ENCODE assay signal across 23 mouse cellular contexts in the genomic region with DNA sequence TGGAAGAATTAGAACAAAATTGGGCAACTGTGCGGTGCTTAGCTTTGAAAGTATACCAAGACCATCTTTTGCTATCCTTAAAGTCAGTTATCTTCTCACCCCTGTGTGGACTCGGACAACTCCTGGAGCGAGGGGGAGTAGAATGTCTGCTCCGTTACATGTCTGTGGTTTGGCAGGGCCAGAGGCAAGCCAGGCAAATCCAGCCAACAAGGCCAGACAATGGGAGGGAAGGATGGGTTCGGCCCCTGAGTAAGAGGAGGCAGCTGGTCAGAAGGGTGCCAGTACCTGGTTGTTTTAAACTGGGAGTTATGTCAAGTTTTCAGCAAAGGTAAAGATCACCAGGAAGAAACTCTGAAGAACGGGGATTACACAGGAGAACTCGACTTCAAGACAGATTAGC. TPM values are rescaled to one million over a fixed set of nuclear protein-coding genes. Genes with fewer than 3 reads are reported as not detected.
DNase-seq lines count a peak whose midpoint lies in the region; ATAC-seq and TF ChIP-seq lines count a peak whose summit lies in the region.
"Had no signal": no experiment of that assay in that cellular context is flagged by ENCODE, and none has a peak within 500 bp of the region (broad histone marks: within the 10 kb centered on the region; RNA-seq: fewer than 3 reads in every experiment).

No protein-coding gene starts in this region.

- in situ Hi-C loops in CH12.LX (cut with MboI; ENCODE audit: low pct_ligation_motif_present, low pct_unique_long_range_greater_than_20kb, low sequenced_read_pairs) = no loop called here

- 84% methylated on average over 7 of the region's 7 CpGs for WGBS in heart, embryonic 11.5 days (ENCODE audit: insufficient replicate concordance)
- WGBS in hindbrain, embryonic 10.5 days = 80% methylated on average over 7 of the region's 7 CpGs
- WGBS in hindbrain, embryonic 13.5 days = 80% methylated on average over 7 of the region's 7 CpGs
- WGBS in kidney, embryonic 14.5 days = 83% methylated on average over 7 of the region's 7 CpGs

- H3K9ac ChIP-seq in heart, embryonic 11.5 days (ENCODE audit: low read depth, low read length) = no peak overlapping the region
- no peak overlapping the region for H3K9ac ChIP-seq in hindbrain, embryonic 13.5 days
- no peak overlapping the region for H3K9ac ChIP-seq in CH12.LX (ENCODE audit: insufficient read depth, low read depth)
- no peak overlapping the region for H3K9ac ChIP-seq in kidney, embryonic 14.5 days (ENCODE audit: low read depth, low read length)
- H3K9ac ChIP-seq: embryonic facial prominence, embryonic 12.5 days; forebrain, embryonic 12.5 days had no signal

- no peak overlapping the region for H3K4me3 ChIP-seq in heart, embryonic 11.5 days (ENCODE audit: low read depth, low read length)
- no peak overlapping the region for H3K4me3 ChIP-seq in hindbrain, embryonic 10.5 days
- no peak overlapping the region for H3K4me3 ChIP-seq in hindbrain, embryonic 13.5 days
- no peak overlapping the region for H3K4me3 ChIP-seq in CH12.LX (replicated peaks in 1 of 3; ENCODE audit: low read depth in 2 of 3, low read length in 2 of 3, poor library complexity in 1 of 3)
- no peak overlapping the region for H3K4me3 ChIP-seq in kidney, embryonic 14.5 days (ENCODE audit: low read length)
- H3K4me3 ChIP-seq: embryonic facial prominence, embryonic 12.5 days; forebrain, embryonic 12.5 days had no signal

- ATAC-seq in heart, embryonic 11.5 days (replicated peaks; ENCODE audit: insufficient number of reproducible peaks, low FRiP score, low TSS enrichment) = no peak
- ATAC-seq in hindbrain, embryonic 13.5 days (ENCODE audit: low FRiP score) = no peak
- no peak for ATAC-seq in kidney, embryonic 14.5 days (ENCODE audit: low FRiP score, low TSS enrichment)
- ATAC-seq: activated CD4-positive, CD25-positive, alpha-beta regulatory T cell, adult 4 months; CD4-positive, CD25-positive, alpha-beta regulatory T cell, adult 4 months; forebrain, embryonic 16.5 days; hindbrain, embryonic 16.5 days; inflammation-experienced regulatory T-cells, adult 6 months; intestine, postnatal 0 days; Patski had no signal

- DNase-seq in heart, adult 8-10 months (ENCODE audit: low spot score) = no peak
- DNase-seq in hindbrain, embryonic 10.5 days (ENCODE audit: low spot score) = no peak
- DNase-seq in 3134 (ENCODE audit: extremely low read depth, insufficient read length, low spot score) = peak; percentile 34
- DNase-seq in CH12.LX (ENCODE audit: extremely low read depth) = no peak
- DNase-seq: adrenal gland, postnatal 14 days; B cell, adult 2 months; cerebellum, adult 11-12 months; cerebellum, adult 9-10 months; cerebellum, postnatal 25 days; gastrocnemius, postnatal 14 days; kidney, adult 9 months had no signal

- dilution Hi-C loops in CH12.LX (cut with MboI; ENCODE audit: extremely low pct_ligation_motif_present, extremely low pct_unique_long_range_greater_than_20kb, low sequenced_read_pairs) = no loop called here

- no peak for TF ChIP-seq EP300 in CH12.LX (IDR thresholded peaks at IDR 0.05; ENCODE audit: low read length)

- peaks cover 19% of the 10 kb centered on the region for H3K4me1 ChIP-seq in heart, embryonic 11.5 days (ENCODE audit: control insufficient read depth, insufficient read depth, low read length)
- H3K4me1 ChIP-seq in hindbrain, embryonic 10.5 days (replicated peaks) = peaks cover 26% of the 10 kb centered on the region
- 0 out of 2 replicates have a peak, but pooled peaks cover 6% of the 10 kb centered on the region for H3K4me1 ChIP-seq in hindbrain, embryonic 13.5 days (replicated peaks)
- peaks cover 3 to 15% of the 10 kb centered on the region in 2 experiments; a peak in 3 of 4 replicates for H3K4me1 ChIP-seq in CH12.LX (ENCODE audit: control insufficient read depth in 1 of 2, insufficient read depth in 2 of 2)
- peaks cover 3% of the 10 kb centered on the region; the same call in 1 of the 2 replicates for H3K4me1 ChIP-seq in kidney, embryonic 14.5 days (ENCODE audit: control insufficient read depth, insufficient read depth, low read length)

- TF ChIP-seq RAD21 in CH12.LX (IDR thresholded peaks at IDR 0.05; ENCODE audit: low read depth, low read length) = no peak

- no peak overlapping the region for H3K4me2 ChIP-seq in heart, embryonic 11.5 days
- no peak overlapping the region for H3K4me2 ChIP-seq in hindbrain, embryonic 13.5 days
- H3K4me2 ChIP-seq in CH12.LX (ENCODE audit: insufficient read depth, low read depth, poor library complexity, severe bottlenecking) = peak overlapping the region; percentile 24; the same call in 1 of the 2 replicates
- no peak overlapping the region for H3K4me2 ChIP-seq in kidney, embryonic 14.5 days (replicated peaks; ENCODE audit: low read depth, low read length)
- H3K4me2 ChIP-seq: embryonic facial prominence, embryonic 12.5 days; forebrain, embryonic 12.5 days had no signal

- no peaks in the 10 kb centered on the region for H3K79me2 ChIP-seq in CH12.LX (replicated peaks; ENCODE audit: control insufficient read depth, extremely low read depth, insufficient read depth, poor library complexity, severe bottlenecking)

- peaks cover 4% of the 10 kb centered on the region; the same call in 1 of the 2 replicates for H3K9me3 ChIP-seq in heart, embryonic 11.5 days (replicated peaks; ENCODE audit: control insufficient read depth, low read length)
- H3K9me3 ChIP-seq in hindbrain, embryonic 10.5 days = no peaks in the 10 kb centered on the region
- H3K9me3 ChIP-seq in hindbrain, embryonic 13.5 days = no peaks in the 10 kb centered on the region
- peaks cover 3% of the 10 kb centered on the region for H3K9me3 ChIP-seq in CH12.LX (replicated peaks; ENCODE audit: low read length)
- peaks cover 3% of the 10 kb centered on the region; the same call in 1 of the 2 replicates for H3K9me3 ChIP-seq in kidney, embryonic 14.5 days (ENCODE audit: control insufficient read depth, low read length)
- H3K9me3 ChIP-seq: embryonic facial prominence, embryonic 12.5 days; forebrain, embryonic 12.5 days had no signal

- no peak for TF ChIP-seq POLR2A in CH12.LX (IDR thresholded peaks at IDR 0.05; ENCODE audit: low read depth, low read length)

- no peaks in the 10 kb centered on the region for H3K27me3 ChIP-seq in heart, embryonic 11.5 days (ENCODE audit: control insufficient read depth, insufficient read depth, low read length)
- no peaks in the 10 kb centered on the region for H3K27me3 ChIP-seq in hindbrain, embryonic 10.5 days (ENCODE audit: insufficient read depth, poor library complexity, severe bottlenecking)
- no peaks in the 10 kb centered on the region for H3K27me3 ChIP-seq in hindbrain, embryonic 13.5 days
- no peaks in the 10 kb centered on the region for H3K27me3 ChIP-seq in CH12.LX (replicated peaks)
- no peaks in the 10 kb centered on the region for H3K27me3 ChIP-seq in kidney, embryonic 14.5 days (ENCODE audit: control insufficient read depth, insufficient read depth, low read length)
- H3K27me3 ChIP-seq: embryonic facial prominence, embryonic 12.5 days; forebrain, embryonic 12.5 days; Patski had no signal

- peaks cover 11% of the 10 kb centered on the region for H3K36me3 ChIP-seq in heart, embryonic 11.5 days (ENCODE audit: control insufficient read depth, insufficient read depth, low read length)
- H3K36me3 ChIP-seq in hindbrain, embryonic 10.5 days = peaks cover 14% of the 10 kb centered on the region
- H3K36me3 ChIP-seq in hindbrain, embryonic 13.5 days = peaks cover 13% of the 10 kb centered on the region
- no peaks in the 10 kb centered on the region for H3K36me3 ChIP-seq in CH12.LX (replicated peaks in 1 of 2; ENCODE audit: control insufficient read depth in 1 of 2, insufficient read depth in 1 of 2, low read length in 1 of 2)
- no peaks in the 10 kb centered on the region for H3K36me3 ChIP-seq in kidney, embryonic 14.5 days (ENCODE audit: control insufficient read depth, insufficient read depth, low read length)

- no peak for TF ChIP-seq CTCF in CH12.LX (conservative IDR thresholded peaks at IDR 0.05 in 1 of 2, IDR thresholded peaks at IDR 0.05 in 1 of 2; ENCODE audit: low read depth in 2 of 2, low read length in 2 of 2)

- H3K27ac ChIP-seq in heart, embryonic 11.5 days (ENCODE audit: low read depth, low read length) = 0 out of 2 replicates have a peak overlapping the region, but pooled peaks have one; percentile 22
- H3K27ac ChIP-seq in hindbrain, embryonic 10.5 days = peak overlapping the region; percentile 24; the same call in 1 of the 2 replicates
- H3K27ac ChIP-seq in hindbrain, embryonic 13.5 days = no peak overlapping the region; the same call in 1 of the 2 replicates
- no peak overlapping the region for H3K27ac ChIP-seq in CH12.LX (ENCODE audit: insufficient read depth, low read depth)
- no peak overlapping the region for H3K27ac ChIP-seq in kidney, embryonic 14.5 days (ENCODE audit: low read depth, low read length)
- H3K27ac ChIP-seq: embryonic facial prominence, embryonic 12.5 days; forebrain, embryonic 12.5 days had no signal

TF ChIP-seq in CH12.LX, 34 proteins besides CTCF, POLR2A, EP300 and RAD21:
- no peak for TF ChIP-seq MAZ (IDR thresholded peaks at IDR 0.05; ENCODE audit: low read depth, low read length)
- no peak for TF ChIP-seq SIN3A (IDR thresholded peaks at IDR 0.05; ENCODE audit: low read length)
- TF ChIP-seq E2F4 (IDR thresholded peaks at IDR 0.05; ENCODE audit: insufficient replicate concordance, low read depth, low read length) = no peak
- TF ChIP-seq ELF1 (IDR thresholded peaks at IDR 0.05; ENCODE audit: low read depth, low read length) = no peak
- TF ChIP-seq ZNF384 (IDR thresholded peaks at IDR 0.05; ENCODE audit: low read depth, low read length) = no peak
- no peak for TF ChIP-seq CHD1 (IDR thresholded peaks at IDR 0.05; ENCODE audit: low read depth, low read length)
- no peak for TF ChIP-seq SMC3 (IDR thresholded peaks at IDR 0.05; ENCODE audit: low read depth, low read length)
- no peak for TF ChIP-seq JUN (IDR thresholded peaks at IDR 0.05; ENCODE audit: insufficient read depth, low read depth, low read length)
- TF ChIP-seq KAT2A (IDR thresholded peaks at IDR 0.05; ENCODE audit: insufficient replicate concordance, low read length) = no peak

RNA-seq across cellular contexts. Expression of a gene that starts 54.9 kb away (rescaled TPM):
- 111 and 132 TPM in 2 replicates for polyA plus RNA-seq in heart, embryonic 11.5 days (2014; fragmentation: Nextera tagmentation; extraction: Ambion mirVana)
- 10 to 100 TPM; 27.1 to 34.0 (median 30.1) TPM for total RNA-seq in heart, adult 8-10 months (2022)
- polyA plus RNA-seq in hindbrain, embryonic 10.5 days (2016; fragmentation: Nextera tagmentation; extraction: Ambion mirVana) = 164 and 186 TPM in 2 replicates
- polyA plus RNA-seq in hindbrain, embryonic 13.5 days (2015; fragmentation: Nextera tagmentation; extraction: Ambion mirVana) = 124 and 126 TPM in 2 replicates
- total RNA-seq in CH12.LX (2012; rRNA removed) = 38.3 and 38.9 TPM in 2 replicates
- 31.7 and 33.7 TPM in 2 replicates for total RNA-seq in CH12.LX (2014; rRNA removed)
- polyA plus RNA-seq in CH12.LX (2012; ENCODE audit: insufficient read length, low read depth) = 47.1 and 58.3 TPM in 2 replicates
- polyA plus RNA-seq in kidney, embryonic 14.5 days (2014; fragmentation: Nextera tagmentation; extraction: Ambion mirVana) = 160 and 176 TPM in 2 replicates

Comparison
In these comparisons a context has a peak if more than half of its experiments do, and no peak if none do; other contexts are left out.
1. H3K27ac ChIP-seq: peak in heart, embryonic 11.5 days (single experiment) and hindbrain, embryonic 10.5 days (single experiment); none in hindbrain, embryonic 13.5 days (single experiment), CH12.LX (single experiment) and kidney, embryonic 14.5 days (single experiment).